Mouse (Mus musculus) forebrain, embryonic 10.5 days (tissue): ENCODE measurements around the gene Tefm. TPM values are rescaled to one million over a fixed set of nuclear protein-coding genes. Genes with fewer than 3 reads are reported as not detected.
"Not testable (repeated sequence)": the region's sequence is repeated elsewhere in the genome, so short reads cannot be mapped to it uniquely, and the experiment has no call there.

Experiments
- DNase-seq: peaks from one replicate; pipeline ENCODE4 v3.0.0-alpha.2; 2017; ENCODE audit warnings: low spot score; ENCODE audit errors: extremely low spot score
- H3K27ac ChIP-seq: fragments of 300-500 bp; sonication (generic); 2 replicates; pipeline ENCODE4 v1.5.1; 2016; ENCODE audit warnings: mild to moderate bottlenecking
- H3K27me3 ChIP-seq: fragments of 300-500 bp; sonication (generic); 2 replicates; pipeline ENCODE4 v1.6.1; 2016; ENCODE audit warnings: mild to moderate bottlenecking; ENCODE audit not compliant: poor library complexity, severe bottlenecking
- H3K36me3 ChIP-seq: fragments of 300-500 bp; sonication (generic); replicated peaks from 2 replicates; pipeline ENCODE4 v1.6.1; 2016; ENCODE audit warnings: mild to moderate bottlenecking, moderate library complexity
- H3K4me1 ChIP-seq: fragments of 300-500 bp; sonication (generic); 2 replicates; pipeline ENCODE4 v1.6.1; 2016
- H3K4me3 ChIP-seq: fragments of 300-500 bp; sonication (generic); 2 replicates; pipeline ENCODE4 v1.5.1; 2016; ENCODE audit warnings: mild to moderate bottlenecking, moderate library complexity
- H3K9me3 ChIP-seq: fragments of 300-500 bp; sonication (generic); 2 replicates; pipeline ENCODE4 v1.6.1; 2016; ENCODE audit warnings: mild to moderate bottlenecking, moderate library complexity
- WGBS: fragments of 180-500 bp; shearing (Covaris S2); methylation state at CpG from one replicate; pipeline ENCODE4 v1.1.7; 2016; 5-methylcytosine and 5-hydroxymethylcytosine counted together
- polyA plus RNA-seq: library from polyadenylated mRNA; unstranded; fragments of >200 nt; fragmentation: Nextera tagmentation; extraction: Ambion mirVana; gene quantifications from 2 replicates; pipeline ENCODE4 v1.2.1, GENCODE M21; 2016

Gene Tefm
- polyA plus RNA-seq, 1 experiment from 2014 or later: 33.9 TPM

DNA sequence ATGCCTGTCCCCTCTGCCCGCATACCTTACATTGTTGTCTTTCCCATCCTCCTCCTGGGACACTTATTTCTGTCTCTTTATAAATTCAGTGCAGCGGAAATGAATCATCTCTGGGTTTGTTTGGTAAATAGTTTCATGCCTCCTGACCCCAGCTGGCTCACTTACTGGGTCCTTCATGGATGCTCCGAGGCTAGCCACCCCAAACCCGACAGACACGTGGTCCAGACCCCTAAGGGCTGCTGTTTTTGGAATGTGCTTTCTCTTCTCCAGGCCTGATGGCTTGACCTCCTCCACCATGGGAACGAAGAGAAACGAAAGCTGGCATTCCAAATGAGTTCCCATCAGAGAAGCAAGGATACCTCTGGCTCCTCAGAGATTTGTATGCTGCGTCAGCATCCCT, 10.4 kb upstream of the Tefm start:
- Histone ChIP-seq H3K9me3 (no peaks in the 10 kb centered on the region), H3K27me3 (peaks cover 53% of the 10 kb centered on the region), H3K4me1 (peaks cover 11% of the 10 kb centered on the region), H3K27ac (no peak overlapping the region), H3K4me3 (no peak overlapping the region), H3K36me3 (no peaks in the 10 kb centered on the region)
- 80% methylated on average over 8 of the region's 8 CpGs for whole genome bisulfite sequencing
- DNase-seq: no peak

DNA sequence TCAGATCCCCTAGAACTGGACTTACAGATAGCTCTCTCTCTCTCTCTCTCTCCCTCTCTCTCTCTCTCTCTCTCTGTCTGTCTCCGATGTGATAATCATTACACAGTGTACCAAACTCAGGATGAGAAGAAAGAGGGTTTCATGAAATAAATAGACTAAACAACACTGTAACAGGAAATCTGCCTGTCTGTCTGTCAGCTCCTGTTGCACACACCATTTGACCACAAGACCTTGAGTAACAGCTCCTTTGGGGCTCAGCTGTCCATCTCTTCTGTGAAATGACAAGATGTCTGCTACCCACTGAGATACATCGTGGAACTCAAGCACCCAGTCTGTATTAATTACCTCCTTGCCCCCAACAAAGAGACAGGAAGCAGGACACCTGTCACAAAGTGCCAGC, 9.6 kb upstream of the Tefm start:
- no peak for DNase-seq
- Histone ChIP-seq H3K4me1 (peaks cover 11% of the 10 kb centered on the region), H3K27ac (no peak overlapping the region), H3K36me3 (no peaks in the 10 kb centered on the region), H3K9me3 (no peaks in the 10 kb centered on the region), H3K27me3 (peaks cover 45% of the 10 kb centered on the region), H3K4me3 (no peak overlapping the region)
- WGBS: 77% methylated on average over 2 of the region's 2 CpGs

GRCm38 (mm10) chr11:80150566-80150965, 8.6 kb upstream of the Tefm start:
- H3K4me3 ChIP-seq: no peak overlapping the region
- no peak for DNase-seq
- H3K4me1 ChIP-seq: peaks cover 11% of the 10 kb centered on the region
- peaks cover 35% of the 10 kb centered on the region for H3K27me3 ChIP-seq
- H3K36me3 ChIP-seq: no peaks in the 10 kb centered on the region
- H3K9me3 ChIP-seq: no peaks in the 10 kb centered on the region
- 82% methylated on average over 5 of the region's 5 CpGs for WGBS
- H3K27ac ChIP-seq: no peak overlapping the region

GRCm38 (mm10) chr11:80149412-80150023, 7.5 kb upstream of the Tefm start:
- H3K9me3 ChIP-seq: no peaks in the 10 kb centered on the region
- peaks cover 10% of the 10 kb centered on the region for H3K4me1 ChIP-seq
- H3K27ac ChIP-seq: no peak overlapping the region
- H3K4me3 ChIP-seq: no peak overlapping the region
- H3K36me3 ChIP-seq: no peaks in the 10 kb centered on the region
- H3K27me3 ChIP-seq: peaks cover 25% of the 10 kb centered on the region
- DNase-seq: no peak
- 88% methylated on average over 8 of the region's 8 CpGs for WGBS

DNA sequence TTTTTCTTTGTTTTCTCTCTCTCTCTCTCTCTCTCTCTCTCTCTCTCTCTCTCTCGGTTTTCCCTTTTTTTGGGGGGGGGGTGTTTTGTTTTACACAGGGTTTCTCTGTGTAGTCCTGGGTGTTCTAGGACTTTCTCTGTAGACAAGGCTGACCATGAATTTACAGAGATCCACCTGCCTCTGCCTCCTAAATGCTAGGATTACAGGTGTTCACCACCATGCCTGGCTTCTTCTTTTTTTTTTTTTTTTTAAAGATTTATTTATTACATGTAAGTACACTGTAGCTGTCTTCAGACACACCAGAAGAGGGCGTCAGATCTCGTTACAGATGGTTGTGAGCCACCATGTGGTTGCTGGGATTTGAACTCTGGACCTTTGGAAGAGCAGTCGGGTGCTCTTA, 7.0 kb upstream of the Tefm start:
- 56% methylated on average over 2 of the region's 4 CpGs for WGBS
- H3K27ac ChIP-seq, H3K36me3 ChIP-seq, H3K4me3 ChIP-seq, H3K9me3 ChIP-seq, DNase-seq, H3K4me1 ChIP-seq: not testable (repeated sequence)
- peaks cover 19% of the 10 kb centered on the region for H3K27me3 ChIP-seq

DNA sequence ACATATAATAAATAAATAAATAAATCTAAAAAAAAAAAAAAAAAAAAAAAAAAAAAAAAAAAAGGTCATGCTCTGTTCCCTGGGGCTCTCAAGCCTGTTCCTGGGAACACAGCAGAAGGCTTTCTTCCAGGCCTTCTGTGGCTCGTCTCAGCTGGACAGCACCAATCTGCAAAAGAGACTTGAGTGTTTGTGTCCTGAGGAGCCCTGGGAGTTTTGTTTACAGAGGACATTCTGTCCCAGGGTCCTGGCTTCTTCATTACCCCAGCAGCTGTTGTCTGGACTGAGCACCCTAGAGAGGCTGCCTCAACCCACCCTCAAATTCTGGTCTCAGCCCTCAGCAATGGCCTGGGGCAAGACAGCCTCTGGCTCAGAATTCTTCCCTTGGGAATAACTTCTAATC, 6.3 kb upstream of the Tefm start:
- Histone ChIP-seq H3K4me3 (no peak overlapping the region), H3K9me3 (no peaks in the 10 kb centered on the region), H3K27me3 (peaks cover 13% of the 10 kb centered on the region), H3K4me1 (no peaks in the 10 kb centered on the region), H3K27ac (no peak overlapping the region), H3K36me3 (no peaks in the 10 kb centered on the region)
- 52% methylated on average over 1 of the region's 1 CpGs for WGBS
- no peak for DNase-seq

GRCm38 (mm10) chr11:80147748-80148147, 5.8 kb upstream of the Tefm start:
- H3K36me3 ChIP-seq: no peaks in the 10 kb centered on the region
- WGBS: 78% methylated on average over 6 of the region's 6 CpGs

DNA sequence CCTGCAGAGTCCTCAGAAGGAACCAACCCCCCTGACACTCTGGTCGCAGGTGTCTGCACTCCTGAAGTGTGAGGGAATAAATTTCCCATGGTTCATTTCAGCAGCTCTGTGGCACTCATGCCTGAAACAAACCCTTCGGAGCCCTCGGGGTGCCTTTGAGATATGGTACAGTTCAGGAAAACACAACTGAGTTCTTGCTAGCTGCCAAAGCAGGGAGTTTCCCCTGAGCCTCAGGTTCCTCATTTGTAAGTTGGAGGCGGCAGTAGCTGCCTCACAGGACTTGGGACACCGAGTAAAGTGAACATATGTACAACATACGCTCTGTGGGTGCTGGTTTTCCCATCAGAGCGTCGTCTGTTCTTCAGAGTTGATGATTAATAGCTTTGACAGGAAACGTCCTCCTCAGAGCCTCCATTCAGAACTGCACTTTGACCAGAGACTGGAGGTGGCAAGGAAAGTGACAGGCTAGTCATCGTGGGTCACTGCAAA, 3.9 kb upstream of the Tefm start:
- Histone ChIP-seq H3K4me1 (peaks cover 18% of the 10 kb centered on the region), H3K27me3 (no peaks in the 10 kb centered on the region), H3K4me3 (no peak overlapping the region), H3K36me3 (no peaks in the 10 kb centered on the region), H3K9me3 (no peaks in the 10 kb centered on the region), H3K27ac (no peak overlapping the region)
- DNase-seq: no peak
- 75% methylated on average over 10 of the region's 10 CpGs for whole genome bisulfite sequencing

More at GRCm38 (mm10) chr11:80147748-80148147, 5.8 kb upstream of the Tefm start:
- no peak overlapping the region for H3K27ac ChIP-seq
- H3K4me1 ChIP-seq: peaks cover 5% of the 10 kb centered on the region
- H3K4me3 ChIP-seq: no peak overlapping the region
- no peak for DNase-seq
- no peaks in the 10 kb centered on the region for H3K9me3 ChIP-seq
- peaks cover 7% of the 10 kb centered on the region for H3K27me3 ChIP-seq

GRCm38 (mm10) chr11:80142872-80143271, 897 bp upstream of the Tefm start:
- Histone ChIP-seq H3K27me3 (no peaks in the 10 kb centered on the region), H3K27ac (peak overlapping the region; percentile 96), H3K36me3 (peaks cover 27% of the 10 kb centered on the region), H3K4me3 (peak overlapping the region; percentile 83), H3K9me3 (no peaks in the 10 kb centered on the region), H3K4me1 (peaks cover 21% of the 10 kb centered on the region)
- DNase-seq: no peak
- 50% methylated on average over 8 of the region's 8 CpGs for WGBS

- DNase-seq: no peak
- H3K4me1 ChIP-seq: peaks cover 16% of the 10 kb centered on the region
- H3K27ac ChIP-seq: no peak overlapping the region
- H3K27me3 ChIP-seq: no peaks in the 10 kb centered on the region
- WGBS: 90% methylated on average over 5 of the region's 5 CpGs
- H3K36me3 ChIP-seq: peaks cover 78% of the 10 kb centered on the region
- H3K9me3 ChIP-seq: no peaks in the 10 kb centered on the region
- no peak overlapping the region for H3K4me3 ChIP-seq
Measured at GRCm38 (mm10) chr11:80137773-80138172, 4.2 kb downstream of the Tefm start.

GRCm38 (mm10) chr11:80136786-80137185, 5.2 kb downstream of the Tefm start:
- peaks cover 88% of the 10 kb centered on the region for H3K36me3 ChIP-seq
- no peak overlapping the region for H3K4me3 ChIP-seq
- no peak for DNase-seq
- no peaks in the 10 kb centered on the region for H3K27me3 ChIP-seq
- H3K27ac ChIP-seq: no peak overlapping the region
- H3K9me3 ChIP-seq: no peaks in the 10 kb centered on the region
- WGBS: 93% methylated on average over 13 of the region's 13 CpGs
- H3K4me1 ChIP-seq: peaks cover 10% of the 10 kb centered on the region

DNA sequence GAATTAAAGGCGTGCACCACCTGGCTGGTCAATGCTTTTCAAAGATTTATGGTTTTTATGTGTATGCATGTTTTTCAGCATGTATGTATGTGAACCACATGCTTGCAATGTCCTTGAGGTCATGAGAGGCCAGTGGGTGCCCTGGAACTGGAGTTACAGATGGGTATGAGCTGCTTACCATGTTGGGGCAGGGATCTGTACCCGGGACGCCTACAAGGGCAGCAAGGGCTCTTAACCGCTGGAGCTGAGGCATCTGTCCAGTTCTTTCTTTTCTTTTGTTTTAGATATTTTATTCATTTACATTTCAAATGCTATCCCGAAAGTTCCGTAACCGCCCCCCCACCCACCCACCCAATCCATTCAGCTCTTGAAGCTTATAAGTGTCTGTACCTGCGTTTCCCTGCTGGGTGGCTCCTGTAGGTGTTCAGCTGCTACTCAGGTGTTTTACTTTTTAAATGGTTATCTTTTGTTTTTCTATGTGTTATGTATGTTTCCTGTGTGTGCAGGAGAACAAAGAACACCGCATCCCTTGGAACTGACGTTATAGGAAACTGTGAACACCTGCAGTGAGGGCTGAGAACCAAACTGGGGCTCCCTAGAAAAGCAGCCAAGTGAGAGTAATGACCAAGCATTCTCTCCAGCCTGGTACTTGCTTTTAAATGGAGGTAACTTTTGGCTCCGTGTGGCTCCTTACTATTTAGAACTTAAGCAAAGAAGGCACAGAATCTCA, 5.9 kb downstream of the Tefm start:
- no peak for DNase-seq
- Histone ChIP-seq H3K36me3 (peaks cover 95% of the 10 kb centered on the region), H3K27ac (no peak overlapping the region), H3K4me3 (no peak overlapping the region), H3K27me3 (no peaks in the 10 kb centered on the region), H3K4me1 (peaks cover 5% of the 10 kb centered on the region), H3K9me3 (no peaks in the 10 kb centered on the region)
- 90% methylated on average over 11 of the region's 11 CpGs for WGBS

DNA sequence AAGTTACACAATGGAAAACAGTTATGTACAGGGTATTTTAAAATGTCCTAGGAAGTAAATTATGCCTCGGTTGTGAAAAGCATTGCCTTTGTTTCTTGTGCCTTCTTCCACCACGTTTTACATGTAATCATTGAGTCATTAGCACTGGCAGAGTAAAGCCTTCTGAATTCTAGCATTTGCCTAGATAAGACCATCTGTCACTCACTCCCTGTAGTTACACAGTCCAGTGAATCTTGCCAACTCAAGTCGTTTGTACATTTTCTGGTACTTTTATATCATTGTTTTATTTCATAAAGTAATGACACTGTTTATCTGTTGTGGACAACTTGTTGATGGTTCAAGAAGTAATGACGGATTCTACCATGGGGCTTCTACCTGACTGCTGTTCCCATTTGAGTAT, 7.2 kb downstream of the Tefm start:
- Histone ChIP-seq H3K4me3 (no peak overlapping the region), H3K27me3 (no peaks in the 10 kb centered on the region), H3K36me3 (peaks cover 99% of the 10 kb centered on the region), H3K27ac (no peak overlapping the region), H3K9me3 (no peaks in the 10 kb centered on the region), H3K4me1 (no peaks in the 10 kb centered on the region)
- no peak for DNase-seq
- 87% methylated on average over 4 of the region's 4 CpGs for WGBS
